Mouse (Mus musculus) left cerebral cortex, postnatal 10 days (tissue): Measurements from ENCODE around the gene Gimap7. TPM values are rescaled to one million over a fixed set of nuclear protein-coding genes. Genes with fewer than 3 reads are reported as not detected.
A peak's percentile ranks its signal among the peaks of the same experiment; 100 is the strongest.

ENCODE experiments used
- DNase-seq, 2 experiments: peaks; one replicate each; pipeline ENCODE4 v3.0.0; 2021 to 2022; ENCODE audit warnings: low spot score in 2 of 2, mixed read lengths in 1 of 2; ENCODE audit errors: extremely low spot score in 1 of 2
- intact Hi-C: fragments of 180-260 bp; cut with DNase I; formaldehyde crosslinking; loops from one replicate; pipeline ENCODE4 v1.15.1; 2025
- total RNA-seq, 2 experiments: library from RNA; stranded (reverse); gene quantifications; 2 replicates each; pipeline ENCODE4 v1.2.3; 2021

The Gimap7 gene
- total RNA-seq, 2 experiments from 2014 or later, result not detected

DNA sequence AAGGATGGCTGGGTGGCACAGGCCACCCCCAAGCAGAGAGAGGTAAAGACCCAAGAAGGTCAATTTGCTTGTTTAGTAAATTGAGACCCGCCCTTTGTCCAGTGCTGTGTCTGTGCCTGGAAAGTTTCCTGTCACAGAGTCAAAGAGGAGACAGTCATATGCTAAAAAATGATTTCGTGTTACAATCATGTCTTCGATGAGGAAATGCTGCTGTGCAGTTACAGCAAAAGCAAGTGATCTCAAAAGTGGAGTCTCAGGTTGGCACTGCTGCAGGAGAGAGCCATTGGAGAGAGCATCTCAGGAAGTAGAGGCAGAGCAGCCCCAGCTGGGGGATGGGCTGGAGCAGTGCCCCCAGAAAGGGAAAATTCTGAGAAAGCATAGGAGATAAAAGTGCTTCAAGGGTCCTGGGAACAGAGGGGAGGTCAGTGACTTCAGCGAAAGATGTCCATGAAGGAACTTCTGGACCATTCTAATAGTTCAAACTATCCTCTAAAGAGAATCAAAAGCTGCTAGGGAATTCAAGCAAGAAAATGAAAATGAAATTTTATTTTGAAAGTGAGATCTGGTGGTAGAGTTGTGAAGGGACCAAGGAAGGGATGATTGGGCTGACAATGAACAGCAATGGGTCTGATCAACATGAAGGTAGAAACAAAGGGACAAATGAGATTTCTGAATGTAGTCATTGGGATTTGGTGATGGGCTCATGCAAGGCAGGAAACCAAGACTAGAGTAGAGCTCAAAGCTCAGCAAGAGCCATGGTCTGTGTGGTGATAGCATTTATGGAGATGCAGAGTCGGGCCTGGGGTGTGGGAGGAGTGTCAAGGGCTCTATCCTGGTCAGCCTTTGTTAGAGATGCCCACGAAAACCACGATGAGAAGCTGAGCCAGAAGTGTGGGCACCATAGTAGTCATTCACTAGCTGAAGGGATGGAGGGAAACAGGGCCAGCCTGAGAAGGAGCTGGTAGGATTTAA, 32.4 kb upstream of the Gimap7 start:
- no peak for DNase-seq
- intact Hi-C loops, result no loop called here

DNA sequence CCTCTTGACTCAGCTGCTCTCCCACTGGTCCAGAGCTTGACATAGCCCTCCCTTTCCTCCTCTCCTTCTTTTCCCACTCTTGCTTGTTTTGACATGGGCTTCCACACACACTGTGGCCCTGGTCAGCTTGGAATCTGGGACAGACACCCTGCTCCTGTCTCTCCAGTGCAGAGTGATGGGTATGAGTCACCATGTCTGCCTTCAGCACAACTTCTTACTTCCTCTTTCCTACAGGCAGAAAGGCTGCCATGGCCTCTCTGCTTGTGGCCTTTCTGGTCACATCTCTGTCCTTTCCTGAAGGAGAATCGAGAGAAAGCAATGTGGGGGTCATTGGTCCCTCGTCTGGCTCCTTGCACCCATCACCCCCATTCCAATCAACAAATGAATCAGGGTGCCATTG, 31.3 kb upstream of the Gimap7 start:
- intact Hi-C loops, result no loop called here
- no peak for DNase-seq

DNA sequence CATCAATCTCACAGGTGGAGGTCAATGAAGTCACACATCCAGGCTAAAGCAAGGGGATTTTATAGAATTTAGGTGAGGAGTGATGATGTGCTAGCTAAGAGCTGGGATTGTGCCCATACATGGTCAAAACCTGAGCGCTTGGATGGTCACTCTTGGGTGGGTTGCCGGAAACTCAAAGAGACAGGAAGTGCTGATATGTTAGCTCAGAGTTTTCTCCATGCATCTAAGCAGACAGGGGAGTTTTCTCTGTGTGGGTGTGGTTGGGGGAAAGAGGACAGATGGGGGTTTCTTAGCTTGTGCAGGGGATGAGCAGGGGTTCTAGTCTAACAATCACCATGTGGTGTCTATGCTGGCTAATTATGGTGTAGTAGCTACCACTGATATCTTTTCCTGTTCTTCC, 29.1 kb upstream of the Gimap7 start:
- DNase-seq, result no peak
- intact Hi-C loops, result no loop called here

DNA sequence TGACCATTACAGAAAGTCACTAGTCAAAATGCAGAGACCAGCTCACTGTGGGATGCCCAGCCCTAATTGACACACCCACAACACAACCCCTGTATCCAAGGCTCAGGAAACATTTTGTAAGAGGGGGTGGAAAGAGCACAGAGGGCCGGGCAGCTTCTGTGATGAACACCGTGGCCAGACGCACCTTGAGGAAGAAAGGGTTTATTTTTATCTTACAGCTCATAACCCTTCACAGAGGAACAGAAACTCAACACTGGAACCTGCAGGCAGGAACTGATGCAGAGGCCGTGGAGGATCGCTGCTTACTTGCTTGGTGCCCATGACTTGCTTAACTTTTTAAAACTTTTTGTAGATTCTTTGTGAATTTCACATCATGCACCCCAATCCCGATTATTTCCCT, 25.5 kb upstream of the Gimap7 start:
- DNase-seq, result no peak
- intact Hi-C loops, result no loop called here

GRCm38 (mm10) chr6:48696830-48697554, 21.4 kb upstream of the Gimap7 start:
- no peak for DNase-seq
- intact Hi-C loops, result no loop called here

GRCm38 (mm10) chr6:48697555-48697930, 20.9 kb upstream of the Gimap7 start:
- DNase-seq, result no peak

DNA sequence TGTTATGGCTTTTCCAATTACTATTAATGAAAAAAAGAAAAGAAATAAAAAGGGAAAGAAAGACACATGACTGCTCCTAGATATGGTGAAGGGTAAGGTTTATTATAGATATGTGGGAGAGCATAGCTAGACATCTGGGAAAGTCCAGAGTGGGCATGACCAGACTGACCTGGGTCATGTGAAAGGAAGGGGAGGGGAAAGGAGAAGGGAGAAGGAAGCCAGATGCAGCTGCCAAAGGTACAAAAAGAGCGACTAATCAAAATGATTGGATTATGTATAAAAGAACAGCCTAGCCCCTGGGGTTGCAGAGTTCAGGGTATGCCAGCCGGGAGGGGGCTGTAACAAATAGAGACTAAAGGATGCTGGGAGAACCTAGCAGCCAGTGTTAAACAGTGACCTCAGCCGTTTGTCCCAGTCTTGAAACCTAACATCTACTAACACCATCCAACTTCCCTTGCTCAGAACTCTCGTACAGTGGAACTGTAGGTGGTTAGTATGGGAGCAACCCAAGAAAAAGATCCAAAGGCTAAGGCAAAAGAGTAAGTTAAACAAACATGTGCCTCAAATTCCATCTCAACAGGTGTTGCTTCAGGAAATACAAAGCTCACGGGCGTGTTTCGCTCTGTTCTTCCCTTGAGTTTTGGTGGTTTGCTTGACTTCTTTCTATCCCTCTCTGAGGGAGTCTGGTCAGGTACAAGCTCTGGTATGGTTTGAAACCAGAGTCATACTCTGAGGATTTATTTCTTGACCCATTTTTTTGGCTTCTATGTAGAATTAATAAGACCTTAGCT, 20.2 kb upstream of the Gimap7 start:
- intact Hi-C loops, result no loop called here
- no peak for DNase-seq

More at GRCm38 (mm10) chr6:48697555-48697930, 20.9 kb upstream of the Gimap7 start:
- intact Hi-C loops, result no loop called here

GRCm38 (mm10) chr6:48698888-48699287, 19.5 kb upstream of the Gimap7 start:
- DNase-seq, result no peak
- intact Hi-C loops, result no loop called here

GRCm38 (mm10) chr6:48700251-48701075, 18.0 kb upstream of the Gimap7 start:
- DNase-seq, result no peak
- intact Hi-C loops, result no loop called here

GRCm38 (mm10) chr6:48702146-48702545, 16.3 kb upstream of the Gimap7 start:
- DNase-seq, result no peak
- intact Hi-C loops, result no loop called here

- DNase-seq, result no peak
- intact Hi-C loops, result no loop called here
Measured at GRCm38 (mm10) chr6:48702601-48703000, 15.8 kb upstream of the Gimap7 start.

GRCm38 (mm10) chr6:48704146-48704545, 14.3 kb upstream of the Gimap7 start:
- DNase-seq, result no peak
- intact Hi-C loops, result no loop called here

DNA sequence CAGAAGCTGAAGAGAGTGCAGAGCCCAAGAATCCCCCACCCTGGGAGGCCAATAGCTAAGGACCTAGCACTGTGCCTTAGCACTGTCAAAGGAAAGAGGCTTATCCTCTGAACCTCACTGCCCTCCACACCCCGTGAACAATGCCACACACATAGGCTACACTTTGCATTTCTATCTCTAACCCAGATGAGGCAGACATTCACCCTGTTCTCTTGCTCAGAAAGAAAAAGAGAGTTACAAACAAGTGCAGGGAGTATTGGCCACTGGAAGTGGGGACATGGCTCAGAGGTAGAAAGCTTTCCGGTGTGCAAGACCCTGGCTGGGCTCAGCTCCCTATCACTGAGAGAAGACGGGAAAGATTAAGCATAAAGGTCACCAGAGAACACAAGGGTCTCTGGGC, 12.3 kb upstream of the Gimap7 start:
- no peak for DNase-seq
- intact Hi-C loops, result no loop called here

- DNase-seq, result no peak
- intact Hi-C loops, result no loop called here
Measured at GRCm38 (mm10) chr6:48720326-48720725, 1.9 kb downstream of the Gimap7 start.

DNA sequence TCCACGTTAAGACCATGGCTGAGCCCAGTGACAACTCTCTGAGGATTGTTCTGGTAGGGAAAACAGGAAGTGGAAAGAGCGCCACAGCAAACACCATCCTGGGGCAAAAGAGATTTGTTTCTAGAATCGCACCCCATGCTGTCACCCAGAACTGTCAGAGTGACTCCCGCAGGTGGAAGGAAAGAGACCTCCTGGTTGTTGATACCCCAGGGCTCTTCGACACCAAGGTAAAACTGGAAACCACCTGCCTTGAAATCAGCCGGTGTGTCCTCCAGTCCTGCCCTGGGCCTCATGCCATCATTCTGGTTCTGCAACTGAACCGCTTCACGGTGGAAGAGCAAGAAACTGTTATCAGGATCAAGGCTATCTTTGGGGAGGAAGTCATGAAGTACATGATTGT, 5.0 kb downstream of the Gimap7 start:
- intact Hi-C loops, result no loop called here
- DNase-seq, result no peak

DNA sequence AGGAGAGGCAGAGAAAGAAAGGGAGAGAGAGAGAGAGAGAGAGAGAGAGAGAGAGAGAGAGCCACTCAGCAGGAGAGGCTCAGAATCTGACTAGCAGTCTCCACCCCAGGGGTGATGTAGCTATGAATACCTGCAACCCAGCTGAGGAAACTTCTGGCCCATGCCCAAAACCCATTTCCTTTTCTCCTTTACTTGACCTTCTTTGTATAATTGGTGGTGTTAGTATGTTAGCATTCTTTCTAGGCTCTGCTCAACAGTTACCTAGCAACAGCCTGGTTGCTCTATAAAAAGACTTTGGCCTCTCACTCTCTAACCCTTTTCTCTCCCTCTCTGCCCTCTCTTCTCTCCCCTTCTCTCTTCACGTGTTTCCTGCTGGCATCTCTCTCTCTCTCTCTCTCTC, 7.1 kb downstream of the Gimap7 start:
- intact Hi-C loops, result no loop called here
- DNase-seq, result peak; percentile 25 to 65

DNA sequence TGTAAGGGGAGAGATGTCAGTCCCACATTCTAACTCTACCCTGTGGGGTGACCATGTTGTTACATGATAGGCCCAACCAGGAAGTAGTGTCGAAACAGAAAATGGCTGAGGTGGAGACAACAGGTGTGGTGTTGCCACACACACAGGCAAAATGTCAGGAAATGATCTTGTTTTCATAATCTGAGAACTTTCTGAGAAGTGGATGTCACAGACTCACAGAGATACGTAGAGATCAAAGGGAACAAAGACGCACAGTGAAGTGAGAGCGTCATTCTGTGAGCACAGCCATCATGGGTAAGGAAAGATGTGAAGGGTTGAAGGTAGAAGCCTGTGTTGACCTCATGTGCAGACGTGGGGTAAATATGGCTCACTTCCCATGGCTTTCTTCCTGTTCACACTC, 9.3 kb downstream of the Gimap7 start:
- DNase-seq, result no peak
- intact Hi-C loops, result no loop called here

- intact Hi-C loops, result no loop called here
- no peak for DNase-seq
Measured at GRCm38 (mm10) chr6:48732864-48733304, 14.5 kb downstream of the Gimap7 start.
